Mouse (Mus musculus): ENCODE results near the gene Syt6. TPM values are rescaled to one million over a fixed set of nuclear protein-coding genes. Genes with fewer than 3 reads are reported as not detected.

The Syt6 gene
- polyA plus RNA-seq (2015; fragmentation: Nextera tagmentation; extraction: Ambion mirVana): 1.1 and 1.5 TPM in 2 replicates

GRCm38 (mm10) chr3:103575156-103575892 lies at the start of gene Syt6:
Gene Syt6 (plus strand): TSS chr3:103575231.
- H3K4me3 ChIP-seq (replicated peaks): peak within 1 kb of the TSS; percentile 49
- no peaks in the 10 kb centered on the region for H3K36me3 ChIP-seq
- peaks cover 64% of the 10 kb centered on the region for H3K27me3 ChIP-seq (replicated peaks)
- no peaks in the 10 kb centered on the region for H3K9me3 ChIP-seq
- ATAC-seq: 0 out of 2 replicates have a peak, but pooled peaks have one; percentile 12
- peak within 1 kb of the TSS; percentile 95 for H3K4me2 ChIP-seq (replicated peaks)
- H3K4me1 ChIP-seq (replicated peaks): peaks cover 18% of the 10 kb centered on the region
- no peak within 1 kb of the TSS for H3K27ac ChIP-seq
- WGBS: 2% methylated on average over 44 of the region's 44 CpGs
- peak within 1 kb of the TSS; percentile 36; the same call in 1 of the 2 replicates for H3K9ac ChIP-seq

- ATAC-seq: no peak
- Histone ChIP-seq H3K27me3 (replicated peaks) (no peaks in the 10 kb centered on the region), H3K36me3 (no peaks in the 10 kb centered on the region), H3K9ac (no peak overlapping the region), H3K4me3 (replicated peaks) (no peak overlapping the region), H3K4me1 (replicated peaks) (no peaks in the 10 kb centered on the region), H3K4me2 (replicated peaks) (no peak overlapping the region), H3K9me3 (no peaks in the 10 kb centered on the region), H3K27ac (no peak overlapping the region)
- 68% methylated on average over 4 of the region's 4 CpGs for WGBS
These were observed 48.8 kb upstream of the Syt6 start for GRCm38 (mm10) chr3:103526201-103526704.

GRCm38 (mm10) chr3:103526864-103527263 lies 48.2 kb upstream of the Syt6 start:
- Histone ChIP-seq H3K36me3 (no peaks in the 10 kb centered on the region), H3K27me3 (replicated peaks) (no peaks in the 10 kb centered on the region), H3K4me1 (replicated peaks) (no peaks in the 10 kb centered on the region), H3K27ac (no peak overlapping the region), H3K4me2 (replicated peaks) (no peak overlapping the region), H3K9ac (no peak overlapping the region), H3K4me3 (replicated peaks) (no peak overlapping the region), H3K9me3 (no peaks in the 10 kb centered on the region)
- 29% methylated on average over 2 of the region's 2 CpGs for WGBS
- ATAC-seq: no peak

GRCm38 (mm10) chr3:103534036-103534435 lies 41.0 kb upstream of the Syt6 start:
- no peaks in the 10 kb centered on the region for H3K4me1 ChIP-seq (replicated peaks)
- H3K9ac ChIP-seq: no peak overlapping the region
- H3K36me3 ChIP-seq: no peaks in the 10 kb centered on the region
- WGBS: 93% methylated on average over 9 of the region's 9 CpGs
- no peak for ATAC-seq
- H3K4me2 ChIP-seq (replicated peaks): no peak overlapping the region
- no peak overlapping the region for H3K4me3 ChIP-seq (replicated peaks)
- H3K27ac ChIP-seq: no peak overlapping the region
- H3K9me3 ChIP-seq: no peaks in the 10 kb centered on the region
- H3K27me3 ChIP-seq (replicated peaks): no peaks in the 10 kb centered on the region

DNA sequence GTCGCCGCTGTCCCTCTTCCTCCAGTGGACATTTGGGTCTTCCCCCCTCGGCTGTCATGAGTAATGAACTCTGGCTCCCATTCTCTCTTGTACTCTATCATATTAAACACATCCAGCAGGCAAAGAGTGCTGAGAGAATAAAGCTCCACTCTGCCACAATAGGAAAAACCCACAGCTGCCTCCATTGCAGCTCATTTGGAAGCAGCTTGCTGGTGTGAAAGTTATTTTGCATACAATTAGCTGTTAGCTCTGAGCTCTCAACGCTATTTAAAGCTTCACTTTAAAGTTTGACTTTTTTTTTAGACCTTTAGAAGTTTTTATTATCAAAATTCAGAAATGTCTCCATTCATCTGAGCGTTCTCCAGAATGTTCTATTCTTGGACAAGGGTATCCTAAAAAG lies 39.8 kb upstream of the Syt6 start:
- ATAC-seq: no peak
- no peaks in the 10 kb centered on the region for H3K4me1 ChIP-seq (replicated peaks)
- H3K9me3 ChIP-seq: no peaks in the 10 kb centered on the region
- no peak overlapping the region for H3K27ac ChIP-seq
- H3K27me3 ChIP-seq (replicated peaks): no peaks in the 10 kb centered on the region
- H3K4me2 ChIP-seq (replicated peaks): no peak overlapping the region
- WGBS: 47% methylated on average over 5 of the region's 5 CpGs
- no peak overlapping the region for H3K4me3 ChIP-seq (replicated peaks)
- H3K36me3 ChIP-seq: no peaks in the 10 kb centered on the region
- no peak overlapping the region for H3K9ac ChIP-seq

- Histone ChIP-seq H3K4me1 (replicated peaks) (no peaks in the 10 kb centered on the region), H3K4me2 (replicated peaks) (no peak overlapping the region), H3K27me3 (replicated peaks) (no peaks in the 10 kb centered on the region), H3K36me3 (no peaks in the 10 kb centered on the region), H3K27ac (no peak overlapping the region), H3K4me3 (replicated peaks) (no peak overlapping the region), H3K9me3 (no peaks in the 10 kb centered on the region), H3K9ac (no peak overlapping the region)
- WGBS: 69% methylated on average over 7 of the region's 7 CpGs
- no peak for ATAC-seq
These were observed 35.9 kb upstream of the Syt6 start for GRCm38 (mm10) chr3:103539148-103539547.

DNA sequence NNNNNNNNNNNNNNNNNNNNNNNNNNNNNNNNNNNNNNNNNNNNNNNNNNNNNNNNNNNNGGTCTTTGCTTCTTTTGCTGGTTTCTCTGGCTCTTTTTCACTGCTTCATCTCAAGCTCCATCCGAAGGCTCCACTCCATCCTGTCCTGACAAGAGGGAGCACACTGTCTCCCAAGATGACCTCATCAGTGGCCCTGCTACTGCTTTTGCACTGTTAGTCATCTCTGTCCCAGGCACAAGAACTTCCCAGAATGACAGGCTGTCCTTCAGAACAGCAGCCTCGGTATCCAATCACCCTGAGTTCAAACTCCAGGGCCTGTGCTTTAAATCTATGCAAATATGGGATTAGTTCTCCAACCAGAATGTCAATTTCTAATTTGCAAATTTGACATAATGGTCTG lies 28.9 kb upstream of the Syt6 start:
- H3K4me3 ChIP-seq (replicated peaks): no peak overlapping the region
- WGBS: 39% methylated on average over 2 of the region's 2 CpGs
- H3K9me3 ChIP-seq: no peaks in the 10 kb centered on the region
- H3K4me2 ChIP-seq (replicated peaks): no peak overlapping the region
- H3K27ac ChIP-seq: no peak overlapping the region
- no peaks in the 10 kb centered on the region for H3K27me3 ChIP-seq (replicated peaks)
- H3K9ac ChIP-seq: no peak overlapping the region
- H3K4me1 ChIP-seq (replicated peaks): no peaks in the 10 kb centered on the region
- ATAC-seq: no peak
- no peaks in the 10 kb centered on the region for H3K36me3 ChIP-seq

- H3K4me3 ChIP-seq (replicated peaks): no peak overlapping the region
These were observed 28.4 kb upstream of the Syt6 start for GRCm38 (mm10) chr3:103546626-103547025.

DNA sequence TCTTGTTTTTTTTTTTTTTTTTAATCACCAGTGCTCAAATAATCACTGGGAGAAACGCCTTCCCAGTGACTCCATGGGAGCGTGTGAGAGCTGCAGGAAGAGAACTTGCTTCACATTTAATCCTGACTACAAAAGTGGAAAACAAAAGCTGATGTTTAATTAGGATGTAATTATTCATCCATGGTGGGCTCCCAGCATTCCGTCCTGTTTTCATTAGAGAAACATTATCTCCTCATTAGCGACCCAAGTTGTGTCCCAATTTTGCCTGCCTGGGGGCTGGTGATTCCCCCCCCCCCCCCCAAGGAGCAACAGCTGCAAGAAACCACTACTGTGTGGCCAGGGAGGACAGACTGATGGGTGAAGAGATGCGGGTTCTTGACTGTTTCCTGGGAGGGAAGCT lies 24.8 kb upstream of the Syt6 start:
- H3K9ac ChIP-seq: no peak overlapping the region
- no peaks in the 10 kb centered on the region for H3K27me3 ChIP-seq (replicated peaks)
- H3K27ac ChIP-seq: no peak overlapping the region
- H3K4me2 ChIP-seq (replicated peaks): no peak overlapping the region
- no peaks in the 10 kb centered on the region for H3K36me3 ChIP-seq
- no peak overlapping the region for H3K4me3 ChIP-seq (replicated peaks)
- H3K4me1 ChIP-seq (replicated peaks): no peaks in the 10 kb centered on the region
- no peaks in the 10 kb centered on the region for H3K9me3 ChIP-seq
- no peak for ATAC-seq
- WGBS: 75% methylated on average over 5 of the region's 5 CpGs

More at GRCm38 (mm10) chr3:103546626-103547025, 28.4 kb upstream of the Syt6 start:
- Histone ChIP-seq H3K27me3 (replicated peaks) (no peaks in the 10 kb centered on the region), H3K9ac (no peak overlapping the region), H3K36me3 (no peaks in the 10 kb centered on the region), H3K4me1 (replicated peaks) (no peaks in the 10 kb centered on the region), H3K9me3 (no peaks in the 10 kb centered on the region), H3K27ac (no peak overlapping the region), H3K4me2 (replicated peaks) (no peak overlapping the region)
- WGBS: 56% methylated on average over 3 of the region's 3 CpGs
- ATAC-seq: no peak

GRCm38 (mm10) chr3:103567226-103567625 lies 7.8 kb upstream of the Syt6 start:
- ATAC-seq: no peak
- 0 out of 2 replicates have a peak, but pooled peaks cover under 1% of the 10 kb centered on the region for H3K27me3 ChIP-seq (replicated peaks)
- no peak overlapping the region for H3K27ac ChIP-seq
- H3K9ac ChIP-seq: no peak overlapping the region
- no peaks in the 10 kb centered on the region for H3K36me3 ChIP-seq
- H3K9me3 ChIP-seq: no peaks in the 10 kb centered on the region
- no peak overlapping the region for H3K4me2 ChIP-seq (replicated peaks)
- no peaks in the 10 kb centered on the region; the same call in 1 of the 2 replicates for H3K4me1 ChIP-seq (replicated peaks)
- 60% methylated on average over 3 of the region's 3 CpGs for WGBS
- no peak overlapping the region for H3K4me3 ChIP-seq (replicated peaks)

- no peak overlapping the region for H3K27ac ChIP-seq
- no peak for ATAC-seq
- H3K9ac ChIP-seq: no peak overlapping the region
- no peaks in the 10 kb centered on the region for H3K9me3 ChIP-seq
- H3K4me2 ChIP-seq (replicated peaks): no peak overlapping the region
- peaks cover 18% of the 10 kb centered on the region for H3K4me1 ChIP-seq (replicated peaks)
- WGBS: 72% methylated on average over 4 of the region's 4 CpGs
- no peak overlapping the region for H3K4me3 ChIP-seq (replicated peaks)
- peaks cover 51% of the 10 kb centered on the region for H3K27me3 ChIP-seq (replicated peaks)
- no peaks in the 10 kb centered on the region for H3K36me3 ChIP-seq
These were observed 2.5 kb upstream of the Syt6 start for GRCm38 (mm10) chr3:103572526-103572925.

GRCm38 (mm10) chr3:103573106-103573790 lies 1.8 kb upstream of the Syt6 start:
- Histone ChIP-seq H3K36me3 (no peaks in the 10 kb centered on the region), H3K4me2 (replicated peaks) (0 out of 2 replicates have a peak overlapping the region, but pooled peaks have one; percentile 26), H3K27ac (no peak overlapping the region), H3K4me1 (replicated peaks) (peaks cover 18% of the 10 kb centered on the region), H3K4me3 (replicated peaks) (no peak overlapping the region), H3K9ac (no peak overlapping the region), H3K27me3 (replicated peaks) (peaks cover 58% of the 10 kb centered on the region), H3K9me3 (no peaks in the 10 kb centered on the region)
- WGBS: 4% methylated on average over 20 of the region's 20 CpGs
- ATAC-seq: no peak
